Mouse (Mus musculus) forebrain, embryonic 16.5 days (tissue): ENCODE data around the gene Cpsf4. TPM values are rescaled to one million over a fixed set of nuclear protein-coding genes. Genes with fewer than 3 reads are reported as not detected.
A peak's percentile ranks its signal among the peaks of the same experiment; 100 is the strongest.
"Not testable (repeated sequence)": the region's sequence is repeated elsewhere in the genome, so short reads cannot be mapped to it uniquely, and the experiment has no call there.

ENCODE experiments used
- ATAC-seq: fragments of 200-750 bp; cut with Nextera tagmentation; 2 replicates; pipeline ENCODE4 v1.8.0; 2017; ENCODE audit warnings: mild to moderate bottlenecking, moderate library complexity
- H3K27ac ChIP-seq: fragments of 300-500 bp; sonication (generic); 2 replicates; pipeline ENCODE4 v1.5.1; 2014; ENCODE audit warnings: low read length, control low read depth
- H3K27me3 ChIP-seq: fragments of 300-500 bp; sonication (generic); replicated peaks from 2 replicates; pipeline ENCODE4 v1.6.1; 2014; ENCODE audit warnings: low read length; ENCODE audit not compliant: control insufficient read depth, insufficient read depth
- H3K36me3 ChIP-seq: fragments of 300-500 bp; sonication (generic); 2 replicates; pipeline ENCODE4 v1.6.1; 2014; ENCODE audit not compliant: control insufficient read depth, insufficient read depth
- H3K4me1 ChIP-seq: fragments of 300-500 bp; sonication (generic); replicated peaks from 2 replicates; pipeline ENCODE4 v1.6.1; 2014; ENCODE audit warnings: low read length; ENCODE audit not compliant: control insufficient read depth, insufficient read depth
- H3K4me2 ChIP-seq: fragments of 300-500 bp; sonication (generic); 2 replicates; pipeline ENCODE4 v1.6.1; 2014; ENCODE audit warnings: mild to moderate bottlenecking, low read length, control low read depth
- H3K4me3 ChIP-seq: fragments of 300-500 bp; sonication (generic); replicated peaks from 2 replicates; pipeline ENCODE4 v1.5.1; 2014; ENCODE audit warnings: mild to moderate bottlenecking, low read length, control low read depth
- H3K9ac ChIP-seq: fragments of 300-500 bp; sonication (generic); replicated peaks from 2 replicates; pipeline ENCODE4 v1.6.1; 2014; ENCODE audit warnings: low read depth, low read length, control low read depth
- H3K9me3 ChIP-seq: fragments of 300-500 bp; sonication (generic); 2 replicates; pipeline ENCODE4 v1.6.1; 2016; ENCODE audit warnings: low read length; ENCODE audit not compliant: control insufficient read depth
- WGBS: fragments of 180-500 bp; shearing (Covaris S2); extraction: QIAGEN DNeasy Blood & Tissue Kit; methylation state at CpG from one replicate; pipeline ENCODE4 v1.1.7; 2014; 5-methylcytosine and 5-hydroxymethylcytosine counted together
- polyA plus RNA-seq: library from polyadenylated mRNA; unstranded; fragments of >200 nt; fragmentation: Nextera tagmentation; extraction: Ambion mirVana; gene quantifications from 2 replicates; pipeline ENCODE4 v1.2.1, GENCODE M21; 2015

Gene Cpsf4
- polyA plus RNA-seq, 1 experiment from 2014 or later, result 59.0 TPM

GRCm38 (mm10) chr5:145130191-145130590 lies 36.8 kb upstream of the Cpsf4 start:
- peaks cover 64% of the 10 kb centered on the region for H3K36me3 ChIP-seq
- H3K27ac ChIP-seq, result no peak overlapping the region
- no peak for ATAC-seq
- WGBS, result 91% methylated on average over 11 of the region's 11 CpGs
- no peaks in the 10 kb centered on the region for H3K4me1 ChIP-seq
- H3K27me3 ChIP-seq, result no peaks in the 10 kb centered on the region
- no peaks in the 10 kb centered on the region for H3K9me3 ChIP-seq
- H3K4me3 ChIP-seq, result no peak overlapping the region
- no peak overlapping the region for H3K9ac ChIP-seq
- no peak overlapping the region for H3K4me2 ChIP-seq

GRCm38 (mm10) chr5:145130995-145131394 lies 36.0 kb upstream of the Cpsf4 start:
- Histone ChIP-seq H3K4me1 (no peaks in the 10 kb centered on the region), H3K36me3 (peaks cover 65% of the 10 kb centered on the region), H3K9me3 (no peaks in the 10 kb centered on the region), H3K4me3 (no peak overlapping the region), H3K27me3 (no peaks in the 10 kb centered on the region), H3K27ac (no peak overlapping the region), H3K4me2 (no peak overlapping the region), H3K9ac (no peak overlapping the region)
- WGBS, result 90% methylated on average over 3 of the region's 3 CpGs
- no peak for ATAC-seq

- not testable (repeated sequence) for H3K27ac ChIP-seq, ATAC-seq, H3K4me1 ChIP-seq, H3K9ac ChIP-seq, H3K4me3 ChIP-seq, H3K9me3 ChIP-seq, H3K27me3 ChIP-seq, H3K4me2 ChIP-seq
- H3K36me3 ChIP-seq, result peaks cover 70% of the 10 kb centered on the region
- 86% methylated on average over 6 of the region's 6 CpGs for WGBS
Observed at GRCm38 (mm10) chr5:145133275-145133674, 33.7 kb upstream of the Cpsf4 start.

- peak overlapping the region; percentile 73 for H3K4me3 ChIP-seq
- H3K36me3 ChIP-seq, result peaks cover 37% of the 10 kb centered on the region
- 13% methylated on average over 6 of the region's 6 CpGs for WGBS
- no peaks in the 10 kb centered on the region for H3K9me3 ChIP-seq
- H3K27me3 ChIP-seq, result no peaks in the 10 kb centered on the region
- H3K9ac ChIP-seq, result peak overlapping the region; percentile 89
- ATAC-seq, result no peak
- no peak overlapping the region for H3K27ac ChIP-seq
- peaks cover 21% of the 10 kb centered on the region for H3K4me1 ChIP-seq
- peak overlapping the region; percentile 91 for H3K4me2 ChIP-seq
Observed at GRCm38 (mm10) chr5:145138836-145139235, 28.2 kb upstream of the Cpsf4 start.

GRCm38 (mm10) chr5:145139571-145140519 lies 27.2 kb upstream of the Cpsf4 start, which contains the start of the genes Pdap1 and Bud31:
Gene Pdap1, minus strand, starts transcription at chr5:145140238.
Gene Bud31, plus strand, starts transcription at chr5:145140362.
- Histone ChIP-seq H3K27me3 (no peaks in the 10 kb centered on the region), H3K4me2 (peak within 1 kb of the TSS; percentile 99), H3K4me1 (peaks cover 21% of the 10 kb centered on the region), H3K9me3 (no peaks in the 10 kb centered on the region), H3K27ac (peak within 1 kb of the TSS; percentile 96), H3K4me3 (peak within 1 kb of the TSS; percentile 73), H3K36me3 (peaks cover 36% of the 10 kb centered on the region), H3K9ac (peak within 1 kb of the TSS; percentile 89)
- under 1% methylated on average over 84 of the region's 84 CpGs for WGBS
- peak; percentile 95 for ATAC-seq

GRCm38 (mm10) chr5:145140611-145141010 lies 26.4 kb upstream of the Cpsf4 start:
- H3K27ac ChIP-seq, result peak overlapping the region; percentile 96
- 0 out of 2 replicates have a peak, but pooled peaks have one; percentile 1 for ATAC-seq

GRCm38 (mm10) chr5:145147748-145148147 lies 19.3 kb upstream of the Cpsf4 start:
- Histone ChIP-seq H3K27ac (no peak overlapping the region), H3K9me3 (no peaks in the 10 kb centered on the region), H3K4me2 (no peak overlapping the region), H3K4me3 (no peak overlapping the region), H3K36me3 (peaks cover 66% of the 10 kb centered on the region), H3K4me1 (no peaks in the 10 kb centered on the region), H3K9ac (no peak overlapping the region), H3K27me3 (no peaks in the 10 kb centered on the region)
- no peak for ATAC-seq
- WGBS, result 95% methylated on average over 5 of the region's 5 CpGs

More at GRCm38 (mm10) chr5:145140611-145141010, 26.4 kb upstream of the Cpsf4 start:
- Histone ChIP-seq H3K4me1 (peaks cover 21% of the 10 kb centered on the region), H3K9me3 (no peaks in the 10 kb centered on the region), H3K4me2 (peak overlapping the region; percentile 99), H3K27me3 (no peaks in the 10 kb centered on the region), H3K9ac (peak overlapping the region; percentile 89), H3K36me3 (peaks cover 36% of the 10 kb centered on the region), H3K4me3 (peak overlapping the region; percentile 73)
- 1% methylated on average over 18 of the region's 18 CpGs for WGBS

GRCm38 (mm10) chr5:145149294-145149693 lies 17.7 kb upstream of the Cpsf4 start:
- no peaks in the 10 kb centered on the region for H3K27me3 ChIP-seq
- peaks cover 57% of the 10 kb centered on the region for H3K36me3 ChIP-seq
- no peaks in the 10 kb centered on the region for H3K9me3 ChIP-seq
- no peak overlapping the region for H3K27ac ChIP-seq
- 91% methylated on average over 6 of the region's 6 CpGs for WGBS
- H3K9ac ChIP-seq, result no peak overlapping the region
- no peak overlapping the region for H3K4me2 ChIP-seq
- H3K4me1 ChIP-seq, result no peaks in the 10 kb centered on the region
- ATAC-seq, result no peak
- no peak overlapping the region for H3K4me3 ChIP-seq

- Histone ChIP-seq H3K27me3 (no peaks in the 10 kb centered on the region), H3K4me3 (no peak overlapping the region), H3K36me3 (peaks cover 44% of the 10 kb centered on the region), H3K4me2 (no peak overlapping the region), H3K27ac (no peak overlapping the region), H3K9me3 (no peaks in the 10 kb centered on the region), H3K4me1 (no peaks in the 10 kb centered on the region), H3K9ac (no peak overlapping the region)
- WGBS, result 94% methylated on average over 5 of the region's 5 CpGs
- no peak for ATAC-seq
Observed at GRCm38 (mm10) chr5:145152690-145153089, 14.3 kb upstream of the Cpsf4 start.
